Mouse (Mus musculus) neural tube, embryonic 13.5 days (tissue): ENCODE measurements around the gene Prdm16. TPM values are rescaled to one million over a fixed set of nuclear protein-coding genes. Genes with fewer than 3 reads are reported as not detected.

Experiments
- ATAC-seq: fragments of 200-750 bp; cut with Nextera tagmentation; 2 replicates; pipeline ENCODE4 v1.8.0; 2017; ENCODE audit warnings: low read depth, mild to moderate bottlenecking, moderate TSS enrichment, moderate library complexity
- H3K27ac ChIP-seq: fragments of 300-500 bp; sonication (generic); replicated peaks from 2 replicates; pipeline ENCODE4 v1.5.1; 2015; ENCODE audit warnings: moderate library complexity, mild to moderate bottlenecking, inconsistent platforms
- H3K27me3 ChIP-seq: fragments of 300-500 bp; sonication (generic); 2 replicates; pipeline ENCODE4 v1.6.1; 2015; ENCODE audit warnings: mild to moderate bottlenecking, inconsistent platforms
- H3K36me3 ChIP-seq: fragments of 300-500 bp; sonication (generic); 2 replicates; pipeline ENCODE4 v1.6.1; 2015; ENCODE audit warnings: mild to moderate bottlenecking, inconsistent platforms
- H3K4me1 ChIP-seq: fragments of 300-500 bp; sonication (generic); replicated peaks from 2 replicates; pipeline ENCODE4 v1.6.1; 2015; ENCODE audit warnings: inconsistent platforms
- H3K4me2 ChIP-seq: fragments of 300-500 bp; sonication (generic); 2 replicates; pipeline ENCODE4 v1.6.1; 2015; ENCODE audit warnings: inconsistent platforms, mild to moderate bottlenecking, moderate library complexity
- H3K4me3 ChIP-seq: fragments of 300-500 bp; sonication (generic); 2 replicates; pipeline ENCODE4 v1.5.1; 2015; ENCODE audit warnings: mild to moderate bottlenecking, inconsistent platforms
- H3K9ac ChIP-seq: fragments of 300-500 bp; sonication (generic); 2 replicates; pipeline ENCODE4 v1.6.1; 2015; ENCODE audit warnings: moderate library complexity, mild to moderate bottlenecking, inconsistent platforms
- H3K9me3 ChIP-seq: fragments of 300-500 bp; sonication (generic); 2 replicates; pipeline ENCODE4 v1.6.1; 2016; ENCODE audit warnings: inconsistent platforms
- WGBS: fragments of 180-500 bp; shearing (Covaris S2); methylation state at CpG from one replicate; pipeline ENCODE4 v1.1.7; 2015; 5-methylcytosine and 5-hydroxymethylcytosine counted together
- polyA plus RNA-seq: library from polyadenylated mRNA; unstranded; fragments of >200 nt; fragmentation: Nextera tagmentation; extraction: Ambion mirVana; gene quantifications from 2 replicates; pipeline ENCODE4 v1.2.1, GENCODE M21; 2015

The Prdm16 gene
- 10.0 and 12.4 TPM in 2 replicates for polyA plus RNA-seq

DNA sequence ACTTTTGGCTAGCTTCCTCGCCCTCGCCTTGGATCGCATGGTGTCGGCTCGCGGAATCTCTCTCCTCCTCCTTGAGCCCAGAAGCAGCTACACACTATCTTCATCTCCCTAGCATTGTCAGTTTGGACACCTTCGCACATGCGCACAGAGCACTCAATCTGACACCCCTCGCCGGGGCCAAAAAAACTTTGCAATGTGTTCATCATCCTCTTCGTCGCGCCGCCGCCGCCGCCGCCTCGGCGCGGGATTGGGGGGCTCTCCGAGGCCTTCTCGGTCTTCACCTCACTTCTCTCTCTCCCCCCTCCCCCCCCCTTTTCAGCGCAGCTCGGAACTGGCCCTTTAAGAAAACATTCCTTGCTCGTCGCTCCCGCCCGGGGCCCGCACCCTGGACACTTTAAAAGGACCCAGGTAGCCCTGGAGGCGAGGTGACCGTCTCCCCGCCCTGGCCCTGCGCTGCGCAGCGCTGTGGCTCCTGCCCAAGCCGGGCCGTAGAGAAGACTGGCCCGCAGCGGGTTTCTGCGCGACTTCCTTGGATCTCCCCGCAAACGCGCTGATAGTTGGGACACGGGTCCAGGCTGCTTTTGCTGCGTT is at the start of gene Prdm16:
Gene Prdm16, minus strand, starts transcription at position 153 of the 591 bp plus-strand sequence.
- under 1% methylated on average over 44 of the region's 47 CpGs for WGBS
- Histone ChIP-seq H3K27me3 (peaks cover 99% of the 10 kb centered on the region), H3K4me3 (peak within 1 kb of the TSS; percentile 48), H3K4me2 (peak within 1 kb of the TSS; percentile 65), H3K9me3 (no peaks in the 10 kb centered on the region), H3K9ac (peak within 1 kb of the TSS; percentile 81), H3K36me3 (no peaks in the 10 kb centered on the region), H3K4me1 (peaks cover 70% of the 10 kb centered on the region), H3K27ac (peak within 1 kb of the TSS; percentile 81)
- no peak for ATAC-seq

DNA sequence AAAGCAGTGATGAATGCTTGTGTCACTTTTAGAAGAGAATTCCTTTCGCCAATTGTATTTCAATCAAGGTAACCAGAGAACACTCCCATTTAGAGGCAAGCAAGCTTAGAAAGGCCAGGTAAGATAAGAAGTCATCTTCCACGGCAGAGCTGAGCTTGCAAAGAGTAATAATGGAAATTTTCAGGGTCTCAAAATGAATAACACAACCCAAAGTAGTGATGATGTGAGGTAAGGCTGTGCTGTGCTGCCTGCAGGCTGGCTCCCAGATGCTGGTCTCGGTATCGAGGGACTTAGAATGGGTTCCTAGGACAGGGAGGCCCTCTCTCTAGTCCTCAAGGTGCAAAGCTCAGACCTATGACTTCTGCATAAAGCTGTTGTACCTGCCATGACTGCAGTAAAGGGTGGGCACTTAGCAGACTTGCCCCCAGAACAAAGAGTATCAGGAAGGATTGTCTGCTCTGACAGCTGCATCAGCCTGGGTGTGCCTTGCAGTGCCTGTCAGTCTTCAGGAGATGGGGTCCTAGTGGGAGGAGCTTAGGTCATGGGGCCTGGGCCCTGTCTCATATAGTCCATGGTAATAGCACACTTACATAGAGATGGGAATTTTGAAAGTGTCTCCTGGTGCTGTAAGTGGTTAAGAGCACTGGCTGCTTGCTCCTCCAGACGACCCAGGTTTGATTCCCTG is 46.5 kb upstream of the Prdm16 start:
- no peaks in the 10 kb centered on the region for H3K9me3 ChIP-seq
- no peaks in the 10 kb centered on the region for H3K36me3 ChIP-seq
- peaks cover 32% of the 10 kb centered on the region for H3K27me3 ChIP-seq
- no peaks in the 10 kb centered on the region for H3K4me1 ChIP-seq
- H3K4me3 ChIP-seq, result no peak overlapping the region
- no peak overlapping the region for H3K27ac ChIP-seq
- H3K9ac ChIP-seq, result no peak overlapping the region
- no peak for ATAC-seq
- 73% methylated on average over 5 of the region's 5 CpGs for WGBS
- H3K4me2 ChIP-seq, result no peak overlapping the region

DNA sequence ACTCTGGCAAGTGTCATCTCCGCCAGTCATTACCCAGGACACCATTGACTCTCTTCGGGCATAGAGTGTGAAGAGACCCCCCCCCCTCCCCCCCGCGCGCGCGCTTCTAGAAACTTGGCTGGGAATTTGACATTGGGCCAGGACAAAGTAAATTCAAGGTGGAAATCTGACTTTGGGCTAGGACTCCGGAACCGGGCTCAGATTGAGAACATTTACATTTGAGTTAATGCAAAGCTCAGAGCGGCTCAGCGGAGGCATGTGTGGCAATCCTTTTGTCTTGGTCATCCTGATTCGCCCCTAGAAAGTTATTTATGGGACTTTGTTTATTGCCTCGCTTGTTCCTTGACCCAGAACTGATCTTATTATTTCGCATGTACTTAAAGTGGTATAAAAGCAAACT is 45.6 kb upstream of the Prdm16 start:
- Histone ChIP-seq H3K4me2 (no peak overlapping the region), H3K9me3 (no peaks in the 10 kb centered on the region), H3K27ac (no peak overlapping the region), H3K36me3 (no peaks in the 10 kb centered on the region), H3K4me3 (no peak overlapping the region), H3K4me1 (no peaks in the 10 kb centered on the region), H3K9ac (no peak overlapping the region), H3K27me3 (peaks cover 34% of the 10 kb centered on the region)
- no peak for ATAC-seq
- 17% methylated on average over 14 of the region's 14 CpGs for WGBS

DNA sequence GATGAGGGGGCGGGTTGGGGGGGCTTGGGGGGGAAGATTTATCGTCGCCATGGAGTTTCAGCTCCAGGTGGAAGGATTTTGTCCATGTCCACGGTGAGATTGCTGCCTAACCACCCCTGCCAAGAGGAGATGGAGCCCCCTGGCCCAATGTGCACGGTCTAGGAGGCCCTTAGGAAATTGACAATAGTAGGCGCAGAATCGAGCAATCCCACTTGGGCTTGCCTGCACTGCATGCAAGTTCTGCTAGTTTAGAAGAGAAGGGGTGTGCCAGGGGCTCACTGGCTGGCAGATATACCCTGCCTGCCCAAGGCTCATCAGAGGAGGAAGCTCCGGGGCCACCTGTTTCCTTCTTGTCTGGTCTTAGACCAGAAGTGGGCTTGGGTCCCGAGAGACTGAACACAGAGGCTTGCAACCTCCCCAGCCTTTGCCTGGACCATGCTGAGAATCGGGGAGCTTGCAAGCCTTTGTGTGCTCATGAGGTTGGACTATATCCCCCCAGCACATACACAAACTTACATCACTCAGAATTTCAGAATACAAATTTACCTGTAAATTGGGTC is 38.8 kb upstream of the Prdm16 start:
- ATAC-seq, result no peak
- Histone ChIP-seq H3K4me1 (peaks cover 26% of the 10 kb centered on the region), H3K4me2 (no peak overlapping the region), H3K27ac (no peak overlapping the region), H3K9me3 (no peaks in the 10 kb centered on the region), H3K27me3 (peaks cover 58% of the 10 kb centered on the region), H3K9ac (0 out of 2 replicates have a peak overlapping the region, but pooled peaks have one; percentile 38), H3K36me3 (no peaks in the 10 kb centered on the region), H3K4me3 (no peak overlapping the region)
- WGBS, result 49% methylated on average over 10 of the region's 10 CpGs

DNA sequence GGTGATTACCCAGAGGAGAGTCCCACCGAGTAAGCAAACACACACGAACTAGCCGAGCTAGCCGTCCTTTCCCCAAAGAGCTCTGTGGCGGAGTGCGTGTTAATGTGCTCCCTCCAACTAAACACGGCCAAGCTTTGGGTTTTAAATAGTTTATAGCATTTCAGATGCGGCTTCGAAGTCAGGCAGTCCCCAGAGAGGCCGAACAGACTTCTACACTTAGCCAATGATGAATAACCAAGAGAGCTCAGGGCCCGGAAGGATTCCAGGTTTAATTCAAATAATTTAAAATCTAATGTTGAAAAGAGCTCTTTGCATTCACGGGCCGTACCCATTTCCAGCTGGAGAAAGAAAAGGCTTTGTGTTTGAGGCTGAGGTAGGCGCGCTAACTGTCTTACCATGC is 38.3 kb upstream of the Prdm16 start:
- WGBS, result 18% methylated on average over 15 of the region's 15 CpGs
- H3K4me3 ChIP-seq, result no peak overlapping the region
- H3K27me3 ChIP-seq, result peaks cover 58% of the 10 kb centered on the region
- H3K9me3 ChIP-seq, result no peaks in the 10 kb centered on the region
- H3K9ac ChIP-seq, result peak overlapping the region; percentile 38; the same call in 1 of the 2 replicates
- no peaks in the 10 kb centered on the region for H3K36me3 ChIP-seq
- 0 out of 2 replicates have a peak overlapping the region, but pooled peaks have one; percentile 9 for H3K27ac ChIP-seq
- peak overlapping the region; percentile 36 for H3K4me2 ChIP-seq
- H3K4me1 ChIP-seq, result peaks cover 26% of the 10 kb centered on the region
- no peak for ATAC-seq

DNA sequence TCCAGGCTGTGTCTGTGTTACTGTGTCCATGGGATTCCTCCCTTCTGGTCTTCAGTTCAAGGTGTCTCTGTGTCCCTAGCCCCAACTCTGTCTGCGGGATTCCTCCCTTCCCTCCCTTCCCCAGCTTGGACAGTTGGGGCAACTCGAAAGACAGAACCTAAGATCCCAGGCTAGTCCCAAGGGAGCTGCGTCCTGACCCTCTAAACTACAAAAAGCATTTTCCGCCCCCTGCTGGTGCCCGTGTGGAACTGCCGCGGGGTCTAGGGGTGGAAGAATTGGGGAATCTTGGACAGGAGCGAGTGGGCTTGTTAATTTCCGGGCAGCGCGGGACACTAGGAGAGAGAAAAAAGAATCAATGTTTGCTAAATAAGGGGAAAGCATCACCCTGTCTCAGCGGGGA is 37.9 kb upstream of the Prdm16 start:
- WGBS, result under 1% methylated on average over 12 of the region's 12 CpGs
- ATAC-seq, result no peak
- peaks cover 26% of the 10 kb centered on the region for H3K4me1 ChIP-seq
- no peak overlapping the region for H3K4me3 ChIP-seq
- peak overlapping the region; percentile 38; the same call in 1 of the 2 replicates for H3K9ac ChIP-seq
- H3K27ac ChIP-seq, result 0 out of 2 replicates have a peak overlapping the region, but pooled peaks have one; percentile 9
- peak overlapping the region; percentile 36 for H3K4me2 ChIP-seq
- no peaks in the 10 kb centered on the region for H3K36me3 ChIP-seq
- H3K9me3 ChIP-seq, result no peaks in the 10 kb centered on the region
- peaks cover 58% of the 10 kb centered on the region for H3K27me3 ChIP-seq

DNA sequence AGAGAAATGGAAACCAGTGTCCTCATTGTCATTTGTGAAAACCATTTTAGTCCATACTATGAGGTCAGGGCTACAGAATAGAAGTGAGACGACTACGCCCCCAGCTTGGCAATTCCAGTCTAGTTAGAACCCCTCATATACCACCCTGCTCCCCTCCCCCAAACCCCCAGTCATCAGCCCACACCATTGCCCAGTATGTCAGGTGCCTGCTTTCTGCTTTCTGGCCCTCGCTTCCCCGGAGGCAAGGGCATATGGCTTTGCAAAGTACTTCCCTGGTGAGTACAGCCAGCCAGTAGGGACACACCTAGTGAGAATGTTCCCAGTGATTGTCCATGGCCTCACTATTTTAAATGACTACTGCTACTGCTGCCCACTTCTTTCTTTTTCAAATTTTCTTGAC is 37.3 kb upstream of the Prdm16 start:
- no peak overlapping the region for H3K9ac ChIP-seq
- H3K4me3 ChIP-seq, result no peak overlapping the region
- peaks cover 26% of the 10 kb centered on the region for H3K4me1 ChIP-seq
- peaks cover 59% of the 10 kb centered on the region for H3K27me3 ChIP-seq
- H3K36me3 ChIP-seq, result no peaks in the 10 kb centered on the region
- 71% methylated on average over 4 of the region's 4 CpGs for WGBS
- no peak overlapping the region for H3K4me2 ChIP-seq
- no peak for ATAC-seq
- H3K9me3 ChIP-seq, result no peaks in the 10 kb centered on the region
- H3K27ac ChIP-seq, result no peak overlapping the region

DNA sequence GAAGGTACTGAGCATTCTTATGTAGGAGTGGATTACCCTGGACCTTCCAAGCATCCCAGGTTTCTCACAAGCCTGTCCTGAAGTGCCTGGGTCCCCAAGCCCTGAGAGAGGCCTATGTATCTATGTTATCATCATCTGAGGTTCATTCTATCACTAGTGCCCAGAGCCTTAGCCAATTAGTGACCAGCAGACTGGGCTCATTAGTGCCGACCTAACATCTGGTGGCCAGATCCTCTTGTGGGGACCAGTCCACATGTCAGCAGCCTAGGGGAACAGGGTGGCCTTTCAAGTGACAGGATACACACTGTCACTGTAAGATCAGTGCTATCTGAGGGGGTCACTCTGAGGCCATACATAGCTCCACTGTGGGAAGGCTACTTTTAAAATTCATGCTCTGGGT is 35.4 kb upstream of the Prdm16 start:
- Histone ChIP-seq H3K36me3 (no peaks in the 10 kb centered on the region), H3K4me1 (peaks cover 26% of the 10 kb centered on the region), H3K9ac (no peak overlapping the region), H3K27me3 (peaks cover 42% of the 10 kb centered on the region), H3K9me3 (no peaks in the 10 kb centered on the region), H3K4me3 (no peak overlapping the region), H3K4me2 (no peak overlapping the region), H3K27ac (no peak overlapping the region)
- 58% methylated on average over 1 of the region's 1 CpGs for WGBS
- ATAC-seq, result no peak

DNA sequence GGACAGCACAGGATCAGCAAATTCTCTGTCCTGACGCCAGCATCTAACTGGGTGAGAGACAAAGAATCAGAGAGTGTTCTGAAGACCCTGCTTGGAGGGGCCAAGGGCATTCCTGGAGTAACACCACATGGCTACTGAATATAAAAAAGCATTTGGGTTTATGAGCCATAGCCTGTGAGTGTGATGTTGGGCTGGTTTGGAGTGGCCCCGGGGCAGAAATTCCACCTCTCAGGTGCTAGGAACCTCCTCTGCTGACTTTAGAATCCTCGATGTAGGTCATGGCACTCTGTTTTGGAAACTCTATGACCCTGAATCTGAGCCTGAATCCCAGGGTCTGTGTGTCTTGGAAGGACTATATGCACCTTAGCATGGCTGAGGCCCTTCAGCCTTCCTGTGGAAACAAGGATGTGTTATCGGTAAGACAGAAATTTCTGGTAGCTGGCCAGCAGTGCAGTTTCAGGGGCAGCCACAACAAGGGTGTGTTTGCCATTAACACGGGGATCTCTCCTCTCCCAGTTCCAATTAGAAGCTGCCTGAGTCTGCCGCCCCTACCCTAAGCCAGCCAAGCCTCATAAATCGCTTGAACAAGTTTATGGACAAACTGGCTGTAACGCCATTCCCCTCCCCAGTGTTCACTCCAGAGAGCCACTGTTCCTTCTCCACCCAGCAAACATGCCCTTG is 34.7 kb upstream of the Prdm16 start:
- WGBS, result 47% methylated on average over 8 of the region's 8 CpGs
- Histone ChIP-seq H3K9ac (no peak overlapping the region), H3K4me3 (no peak overlapping the region), H3K36me3 (no peaks in the 10 kb centered on the region), H3K27ac (no peak overlapping the region), H3K27me3 (peaks cover 35% of the 10 kb centered on the region), H3K4me2 (no peak overlapping the region), H3K4me1 (peaks cover 26% of the 10 kb centered on the region), H3K9me3 (no peaks in the 10 kb centered on the region)
- no peak for ATAC-seq

DNA sequence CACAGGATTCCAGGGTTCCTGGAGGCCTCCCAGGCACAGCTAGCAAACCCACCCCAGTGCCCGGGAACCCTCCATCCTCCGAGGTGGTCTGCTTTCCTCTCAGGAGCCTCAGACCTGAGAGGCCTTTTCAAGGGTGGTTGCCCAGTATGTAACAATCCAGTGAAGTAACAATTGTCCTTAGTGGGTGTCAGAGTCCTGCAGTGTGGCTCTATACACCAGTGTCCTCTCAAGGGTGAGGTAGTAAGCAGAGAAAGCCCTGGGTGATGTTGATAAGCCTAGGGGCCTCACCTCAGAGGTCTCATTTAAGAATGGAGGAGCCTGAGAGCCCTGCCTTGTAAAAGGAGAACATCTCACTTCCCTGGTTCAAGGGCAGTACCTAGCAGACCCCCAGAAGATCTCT is 31.1 kb upstream of the Prdm16 start, which contains the start of gene Actrt2:
Gene Actrt2, minus strand, starts transcription at position 101 of the 400 bp plus-strand sequence.
- H3K4me2 ChIP-seq, result no peak within 1 kb of the TSS
- H3K4me1 ChIP-seq, result 0 out of 2 replicates have a peak, but pooled peaks cover 8% of the 10 kb centered on the region
- H3K9ac ChIP-seq, result no peak within 1 kb of the TSS
- ATAC-seq, result no peak
- 86% methylated on average over 2 of the region's 2 CpGs for WGBS
- H3K27ac ChIP-seq, result no peak within 1 kb of the TSS
- H3K9me3 ChIP-seq, result no peaks in the 10 kb centered on the region
- no peak within 1 kb of the TSS for H3K4me3 ChIP-seq
- H3K27me3 ChIP-seq, result peaks cover 27% of the 10 kb centered on the region
- H3K36me3 ChIP-seq, result no peaks in the 10 kb centered on the region

DNA sequence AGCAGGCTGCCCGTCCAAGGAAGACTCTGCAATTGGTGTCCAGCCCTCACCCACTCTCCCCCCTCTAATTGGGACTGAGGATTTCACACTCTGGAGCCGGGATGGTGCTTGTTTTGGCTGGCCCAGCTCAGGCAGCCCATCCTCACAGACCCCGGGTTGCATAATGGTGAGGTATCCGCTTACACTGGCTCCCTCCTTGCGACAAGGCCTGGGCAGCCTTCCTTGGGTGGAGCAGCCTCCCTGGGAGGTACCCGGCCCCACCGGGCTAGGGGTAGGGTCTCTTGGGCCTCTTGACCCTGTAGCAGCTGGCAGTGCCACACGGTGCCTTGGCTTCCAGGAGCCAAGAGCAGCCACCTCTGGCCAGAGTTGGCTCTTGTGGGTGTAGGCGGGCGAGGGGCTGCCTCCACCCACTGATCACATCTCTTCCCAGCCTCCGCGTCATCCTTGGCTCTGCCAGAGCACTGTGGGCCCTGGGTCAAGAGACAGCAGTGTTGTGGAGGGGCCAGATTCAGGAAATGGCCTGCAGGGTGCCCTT is 26.1 kb upstream of the Prdm16 start:
- peaks cover 18% of the 10 kb centered on the region for H3K27me3 ChIP-seq
- H3K9ac ChIP-seq, result no peak overlapping the region
- ATAC-seq, result no peak
- no peaks in the 10 kb centered on the region for H3K36me3 ChIP-seq
- no peaks in the 10 kb centered on the region for H3K4me1 ChIP-seq
- no peaks in the 10 kb centered on the region for H3K9me3 ChIP-seq
- WGBS, result 67% methylated on average over 12 of the region's 12 CpGs
- H3K4me3 ChIP-seq, result no peak overlapping the region
- no peak overlapping the region for H3K4me2 ChIP-seq
- H3K27ac ChIP-seq, result no peak overlapping the region

DNA sequence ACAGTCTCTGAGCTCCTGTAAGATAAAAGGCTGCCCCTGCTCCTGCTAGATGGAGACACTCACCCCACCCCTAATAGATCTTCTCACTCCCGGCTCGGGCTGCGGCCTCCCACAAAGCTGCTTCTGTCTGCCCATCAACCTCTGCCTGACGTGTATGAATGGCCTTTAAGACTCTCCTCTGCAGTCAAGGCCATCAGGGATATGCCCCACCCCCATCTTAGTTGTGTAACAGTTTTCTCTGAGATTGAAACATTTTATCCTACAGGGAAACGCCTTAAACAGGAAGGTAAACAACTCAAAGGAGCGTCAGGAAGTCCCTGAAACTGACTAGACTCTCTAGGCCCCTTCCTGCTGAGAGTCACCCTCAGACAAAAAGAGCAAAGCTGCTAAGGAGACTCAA is 24.6 kb upstream of the Prdm16 start:
- 42% methylated on average over 6 of the region's 6 CpGs for WGBS
- Histone ChIP-seq H3K4me2 (no peak overlapping the region), H3K27ac (no peak overlapping the region), H3K4me1 (no peaks in the 10 kb centered on the region), H3K36me3 (no peaks in the 10 kb centered on the region), H3K27me3 (peaks cover 18% of the 10 kb centered on the region), H3K9me3 (no peaks in the 10 kb centered on the region), H3K9ac (no peak overlapping the region), H3K4me3 (no peak overlapping the region)
- ATAC-seq, result no peak
